Mouse (Mus musculus) mature B cell (primary cell): ENCODE data around the gene Rora.

ENCODE experiments used
- in situ Hi-C: fragments of 300-500 bp; cut with MboI; formaldehyde crosslinking; loops from 2 replicates; pipeline ENCODE4 v1.14.3; 2019

Gene Rora

GRCm38 (mm10) chr9:68956210-68956874, 302.8 kb downstream of the Rora start:
- in situ Hi-C loops: no loop called here

- in situ Hi-C loops: no loop called here
Observed at GRCm38 (mm10) chr9:68956938-68957573, 303.5 kb downstream of the Rora start.

GRCm38 (mm10) chr9:68957793-68958192, 304.2 kb downstream of the Rora start:
- in situ Hi-C loops: no loop called here

DNA sequence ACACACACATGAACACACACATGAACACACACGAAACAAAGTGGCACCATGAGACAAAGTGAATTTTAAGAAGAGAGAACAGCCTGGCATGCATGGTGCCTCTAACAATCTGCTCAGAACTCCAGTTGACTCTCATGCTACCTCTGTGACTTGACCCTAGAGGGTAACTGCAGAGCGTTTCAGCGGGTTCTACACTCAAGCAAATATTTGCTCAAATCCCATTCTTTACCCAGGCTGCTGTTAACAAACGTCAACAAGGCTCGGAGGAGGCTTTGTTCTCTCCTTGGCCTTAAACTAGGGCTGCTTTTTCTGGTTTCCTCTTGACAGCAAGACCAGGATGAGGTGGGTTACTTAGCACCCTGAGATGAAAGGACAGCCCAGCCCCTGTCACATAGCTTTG, 305.3 kb downstream of the Rora start:
- in situ Hi-C loops: no loop called here

DNA sequence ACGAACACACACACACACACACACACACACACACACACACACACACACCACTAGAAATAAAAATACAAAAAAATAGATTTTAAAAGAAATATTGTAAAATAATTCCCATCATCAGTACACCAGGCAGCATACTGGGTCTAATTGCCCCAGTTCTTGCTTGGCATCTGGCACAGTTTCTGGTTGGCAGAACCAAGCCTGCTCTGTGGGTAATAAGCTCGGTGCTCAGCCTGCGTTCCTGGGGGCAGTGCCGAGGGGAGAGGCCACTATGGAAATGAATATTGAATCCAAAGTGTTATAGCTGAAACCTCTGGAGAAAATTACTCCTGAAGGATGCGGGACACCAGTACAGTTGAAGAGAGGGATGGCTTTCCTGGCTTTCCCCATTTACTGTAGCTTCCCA, 310.3 kb downstream of the Rora start:
- in situ Hi-C loops: no loop called here

- in situ Hi-C loops: no loop called here
Observed at GRCm38 (mm10) chr9:68966540-68966939, 313.0 kb downstream of the Rora start.

DNA sequence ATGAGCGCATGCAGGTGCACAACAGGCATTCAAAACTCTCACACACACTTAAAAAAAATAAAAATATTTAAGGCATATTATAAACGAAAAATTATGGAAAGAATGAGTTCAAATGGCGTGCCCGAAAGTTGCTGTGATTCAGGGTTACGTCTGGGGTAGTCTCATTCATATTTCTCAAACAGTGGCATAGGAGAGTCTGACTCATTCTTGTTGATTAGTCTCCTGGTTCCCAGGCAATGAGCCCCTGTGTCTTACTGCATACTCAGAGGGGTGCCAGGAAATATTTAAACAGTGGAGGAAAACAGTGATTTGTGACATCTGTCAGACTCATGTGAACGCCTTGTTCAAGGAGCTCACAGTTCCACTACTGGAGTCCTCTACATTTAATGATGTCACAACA, 316.5 kb downstream of the Rora start:
- in situ Hi-C loops: no loop called here

DNA sequence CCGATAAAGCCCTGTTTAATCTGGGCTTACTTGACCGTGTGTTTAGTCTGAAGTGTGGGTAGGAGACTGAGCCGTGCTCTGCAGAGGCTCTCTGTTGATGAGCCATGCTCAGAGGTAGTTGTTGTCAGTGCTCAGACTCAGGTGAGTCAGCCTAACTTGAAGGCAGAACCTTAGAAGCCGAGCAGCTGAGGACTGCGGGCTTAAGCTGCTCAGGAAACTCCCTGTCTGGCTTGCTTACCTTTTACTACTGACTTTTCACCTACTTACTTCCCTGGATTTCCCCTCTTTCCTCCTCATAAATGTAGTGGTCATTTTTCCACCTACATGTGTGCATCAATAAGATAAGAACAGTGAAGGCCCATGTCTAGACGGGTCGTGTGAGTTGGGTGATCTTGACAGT, 318.7 kb downstream of the Rora start:
- in situ Hi-C loops: no loop called here

DNA sequence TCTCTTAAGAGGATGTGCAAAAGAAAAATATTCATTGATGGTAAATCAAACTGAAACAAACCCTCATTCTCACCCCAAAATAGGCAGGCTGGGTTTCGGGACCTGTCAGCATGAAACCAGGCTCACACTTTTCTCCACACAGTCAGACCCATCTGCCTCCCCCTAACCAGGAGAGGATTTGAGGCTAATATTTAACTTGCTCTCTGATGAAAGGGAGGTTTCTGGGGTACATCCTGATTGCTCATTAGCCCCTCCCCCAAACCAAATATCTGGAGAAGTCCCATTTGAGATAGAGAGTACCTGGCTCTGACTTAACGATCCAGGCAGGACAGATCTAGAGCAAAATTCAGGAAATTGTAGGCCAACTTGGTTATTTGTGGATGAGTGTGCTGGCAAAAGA, 320.9 kb downstream of the Rora start:
- in situ Hi-C loops: no loop called here

- in situ Hi-C loops: no loop called here
Observed at GRCm38 (mm10) chr9:68976136-68976535, 322.6 kb downstream of the Rora start.

DNA sequence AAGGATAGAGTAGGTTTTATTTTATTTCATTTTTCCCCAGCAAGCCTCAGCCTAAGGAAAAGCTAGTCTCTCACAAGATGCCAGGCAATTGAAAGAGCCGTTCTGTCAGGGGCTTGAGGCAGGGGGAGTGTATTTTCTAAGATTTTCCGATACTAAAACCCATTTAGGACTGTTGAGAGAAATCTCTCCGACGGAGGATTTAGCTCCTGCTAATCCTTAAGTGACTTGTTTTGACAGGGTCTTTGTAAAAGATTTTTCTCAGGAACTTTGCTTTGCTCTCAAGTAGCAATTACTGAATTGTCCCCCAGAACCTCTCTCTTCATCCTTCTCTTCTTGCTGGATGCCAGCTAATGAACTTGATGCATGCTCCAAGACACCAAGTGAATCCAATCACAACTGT, 323.3 kb downstream of the Rora start:
- in situ Hi-C loops: no loop called here

DNA sequence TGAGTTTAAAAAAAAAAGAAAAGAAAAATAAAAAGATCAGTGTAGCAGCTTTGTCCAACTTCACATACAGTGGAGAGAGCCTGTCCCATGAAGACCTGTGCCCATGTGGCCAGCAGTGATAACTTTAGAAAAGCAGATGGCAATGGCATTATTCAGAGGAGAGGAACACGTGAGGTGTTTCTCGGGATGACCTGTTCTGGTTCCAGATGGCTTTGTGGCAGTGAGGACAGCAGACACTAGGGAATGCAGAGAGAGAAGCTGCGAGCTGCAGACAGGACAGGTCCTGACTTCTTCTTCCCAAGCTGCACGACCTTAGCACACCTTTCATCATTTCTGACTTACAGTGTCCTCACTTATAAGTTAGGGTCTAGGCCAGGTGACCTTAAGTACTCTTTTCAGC, 325.1 kb downstream of the Rora start:
- in situ Hi-C loops: no loop called here

- in situ Hi-C loops: no loop called here
Observed at GRCm38 (mm10) chr9:68980041-68980440, 326.5 kb downstream of the Rora start.

- in situ Hi-C loops: no loop called here
Observed at GRCm38 (mm10) chr9:68985046-68985445, 331.5 kb downstream of the Rora start.

- in situ Hi-C loops: no loop called here
Observed at GRCm38 (mm10) chr9:68985796-68986195, 332.2 kb downstream of the Rora start.

- in situ Hi-C loops: no loop called here
Observed at GRCm38 (mm10) chr9:68987290-68988042, 333.9 kb downstream of the Rora start.

DNA sequence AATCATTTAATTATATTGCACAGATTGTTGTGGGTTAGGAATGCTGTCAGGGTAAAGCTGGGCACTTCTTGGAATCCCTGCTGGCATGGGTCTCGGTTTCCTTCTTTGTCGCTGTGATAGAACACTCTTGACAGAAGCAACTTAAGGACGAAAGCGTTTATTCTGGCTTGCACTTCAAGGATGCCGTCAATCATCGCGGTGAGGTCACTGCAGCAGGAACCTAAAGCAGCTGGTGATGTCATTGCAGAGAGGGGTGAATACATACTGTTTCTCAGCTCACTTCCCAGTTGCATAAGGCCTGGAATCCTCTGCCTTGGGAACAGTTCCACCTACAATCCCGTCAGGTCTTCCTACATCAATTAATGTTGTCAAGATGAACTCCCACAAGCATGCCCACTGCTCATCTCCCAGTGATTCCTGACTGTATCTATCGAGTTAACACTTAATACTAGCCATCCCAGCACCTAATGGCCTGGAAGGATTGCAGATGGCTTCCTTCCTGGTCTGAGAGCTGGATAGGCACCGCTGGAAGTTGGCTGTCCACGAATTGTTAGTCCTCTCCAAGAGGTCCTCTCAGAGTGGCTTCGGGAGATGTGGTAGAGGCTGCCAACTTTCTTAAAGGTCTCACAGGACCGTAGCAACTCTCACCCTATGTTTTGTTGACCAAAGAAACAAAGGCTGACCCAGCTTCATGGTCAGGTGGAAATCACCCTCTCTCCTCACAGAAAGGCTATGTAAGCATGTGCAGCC, 334.8 kb downstream of the Rora start:
- in situ Hi-C loops: no loop called here

DNA sequence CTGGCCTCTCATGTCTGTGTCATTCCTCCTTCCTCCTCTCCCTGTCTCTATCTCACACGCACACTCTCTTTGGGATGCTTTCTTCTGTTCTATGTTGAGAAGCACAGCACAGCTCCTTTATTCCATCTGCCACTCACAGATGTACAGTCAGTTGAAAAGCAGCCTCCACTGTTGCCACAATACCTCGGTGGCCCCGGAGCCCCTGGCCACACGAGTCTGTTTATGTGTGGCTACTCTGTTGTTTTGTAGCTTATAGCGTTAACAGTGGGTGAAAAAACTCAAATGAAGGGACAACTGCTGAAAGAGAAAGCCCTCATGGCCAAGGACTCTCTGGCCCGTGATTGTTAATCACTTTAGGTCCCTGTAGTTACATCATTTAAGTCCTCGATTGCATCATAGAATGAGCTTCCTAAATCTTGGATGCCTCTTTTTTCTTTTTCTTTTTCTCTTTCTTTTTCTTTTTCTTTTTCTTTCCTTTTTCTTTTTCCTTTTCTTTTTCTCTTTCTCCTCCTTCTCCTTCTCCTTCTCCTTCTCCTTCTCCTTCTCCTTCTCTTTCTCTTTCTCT, 336.4 kb downstream of the Rora start:
- in situ Hi-C loops: no loop called here

DNA sequence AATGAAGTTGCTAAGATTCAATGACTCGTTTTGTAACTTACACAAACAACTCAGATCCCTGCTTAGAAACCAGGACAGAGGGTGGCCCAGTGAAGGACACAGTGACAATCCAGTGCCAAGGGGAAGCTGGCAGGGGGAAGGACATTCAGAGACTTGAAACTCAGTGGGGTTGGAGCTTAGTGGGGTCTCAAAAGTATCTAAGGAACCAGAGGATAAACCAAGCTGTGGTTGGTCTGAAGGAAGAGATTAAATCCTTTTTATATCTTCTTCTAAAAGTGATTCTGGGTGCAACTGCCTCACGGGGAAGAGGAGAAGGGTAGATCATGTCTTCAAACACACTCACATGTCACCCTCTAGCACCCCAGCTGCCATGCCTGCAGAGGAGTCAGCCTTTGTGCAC, 340.3 kb downstream of the Rora start:
- in situ Hi-C loops: no loop called here

DNA sequence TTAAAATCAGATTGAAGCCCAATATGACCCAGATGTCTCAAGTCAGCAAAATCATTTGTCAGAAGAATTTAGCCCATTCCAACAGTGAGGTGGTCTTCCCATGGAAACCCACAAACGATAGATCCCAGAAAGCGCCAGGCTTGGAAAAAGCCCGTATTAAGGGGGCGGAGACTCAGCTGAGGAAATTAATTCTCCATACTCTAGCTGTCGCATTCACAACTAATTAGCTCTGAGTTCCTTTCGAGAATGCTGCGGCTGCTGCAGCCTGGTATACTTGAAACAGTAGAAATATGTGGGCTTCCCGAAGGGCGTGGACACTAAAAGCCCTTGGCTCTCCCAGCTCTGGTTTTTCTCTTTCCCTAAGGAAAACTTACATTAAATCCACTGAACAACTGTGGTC, 345.4 kb downstream of the Rora start:
- in situ Hi-C loops: no loop called here

DNA sequence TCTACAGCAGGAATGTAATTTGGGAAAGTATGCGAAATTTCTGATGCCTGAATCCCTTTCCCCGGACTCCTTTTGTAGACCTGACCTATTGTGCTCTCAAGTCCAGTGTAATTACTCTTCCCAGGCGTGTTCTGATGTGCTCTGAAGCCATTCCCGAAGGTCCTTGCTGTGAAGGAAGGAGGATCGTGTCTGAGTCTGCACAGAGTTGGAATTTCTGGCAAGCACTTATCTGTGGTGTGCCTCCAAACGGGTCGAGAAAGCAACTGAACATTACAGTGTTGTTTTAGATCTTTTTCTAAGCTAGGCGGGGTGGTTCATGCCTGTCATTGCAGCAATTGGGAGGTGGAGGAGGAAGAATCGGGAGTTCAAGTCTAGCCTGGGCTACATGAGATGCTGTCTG, 350.9 kb downstream of the Rora start:
- in situ Hi-C loops: no loop called here

DNA sequence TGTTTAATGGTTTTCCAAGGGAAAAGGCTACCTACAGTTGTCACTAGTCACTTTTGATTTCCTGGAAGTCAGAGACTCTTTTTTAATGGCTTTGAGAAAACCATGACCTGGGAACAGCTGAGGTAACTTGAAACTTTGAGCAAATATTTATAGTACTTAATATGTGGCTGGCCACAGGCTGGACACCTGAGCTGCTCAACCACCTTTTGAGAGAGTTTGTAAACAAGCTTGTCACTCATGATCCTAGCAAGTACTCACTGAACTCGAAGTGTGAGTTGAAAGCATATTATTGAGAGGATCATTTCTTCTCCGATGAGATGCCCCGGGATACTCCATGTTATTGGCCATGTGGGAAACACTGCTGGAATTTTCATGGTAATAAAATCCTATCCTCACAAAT, 353.1 kb downstream of the Rora start:
- in situ Hi-C loops: no loop called here
